Mouse (Mus musculus): Measurements from ENCODE around the gene Psmd9. TPM values are rescaled to one million over a fixed set of nuclear protein-coding genes. Genes with fewer than 3 reads are reported as not detected.

Psmd9 gene
- polyA plus RNA-seq, 1 experiment from 2014 or later = 76.0 TPM

DNA sequence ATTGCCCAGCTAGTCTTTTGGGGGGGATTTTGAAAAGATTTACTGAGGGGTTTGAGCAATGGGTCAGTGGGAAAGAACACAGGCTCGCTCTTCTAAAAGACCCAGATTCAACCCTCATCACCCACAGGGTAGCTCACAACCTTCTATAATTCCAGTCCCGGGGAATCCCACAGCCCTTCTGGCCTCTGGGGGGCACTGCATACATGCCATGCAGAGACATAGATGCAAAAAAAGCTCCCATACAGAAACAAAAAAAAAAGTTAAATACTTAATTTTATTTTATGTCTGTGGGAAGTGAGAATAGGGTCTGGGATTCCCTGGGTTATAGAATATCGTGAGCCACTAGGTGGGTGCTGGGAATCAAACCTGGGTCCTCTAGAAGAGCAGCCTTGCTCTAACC lies 97.7 kb downstream of the Psmd9 start:
- H3K9ac ChIP-seq = no peak overlapping the region
- 74% methylated on average over 3 of the region's 3 CpGs for WGBS (ENCODE audit: insufficient replicate concordance)
- no peak overlapping the region for H3K4me3 ChIP-seq (replicated peaks)
- no peak overlapping the region for H3K27ac ChIP-seq
- DNase-seq = no peak
- H3K27me3 ChIP-seq = 0 out of 2 replicates have a peak, but pooled peaks cover 3% of the 10 kb centered on the region
- no peak overlapping the region for H3K4me2 ChIP-seq
- H3K9me3 ChIP-seq (replicated peaks) = no peaks in the 10 kb centered on the region
- H3K4me1 ChIP-seq (replicated peaks) = no peaks in the 10 kb centered on the region
- no peaks in the 10 kb centered on the region for H3K36me3 ChIP-seq
- ATAC-seq (ENCODE audit: low read depth) = no peak

- Histone ChIP-seq H3K4me3 (replicated peaks) (no peak overlapping the region), H3K27ac (no peak overlapping the region), H3K9ac (no peak overlapping the region), H3K4me1 (replicated peaks) (no peaks in the 10 kb centered on the region), H3K27me3 (0 out of 2 replicates have a peak, but pooled peaks cover 3% of the 10 kb centered on the region), H3K9me3 (replicated peaks) (no peaks in the 10 kb centered on the region), H3K4me2 (no peak overlapping the region), H3K36me3 (no peaks in the 10 kb centered on the region)
- ATAC-seq (ENCODE audit: low read depth) (no peak), DNase-seq (no peak)
- 74% methylated on average over 28 of the region's 28 CpGs for WGBS (ENCODE audit: insufficient replicate concordance)
Observed at GRCm38 (mm10) chr5:123268477-123269474, 99.6 kb downstream of the Psmd9 start.

DNA sequence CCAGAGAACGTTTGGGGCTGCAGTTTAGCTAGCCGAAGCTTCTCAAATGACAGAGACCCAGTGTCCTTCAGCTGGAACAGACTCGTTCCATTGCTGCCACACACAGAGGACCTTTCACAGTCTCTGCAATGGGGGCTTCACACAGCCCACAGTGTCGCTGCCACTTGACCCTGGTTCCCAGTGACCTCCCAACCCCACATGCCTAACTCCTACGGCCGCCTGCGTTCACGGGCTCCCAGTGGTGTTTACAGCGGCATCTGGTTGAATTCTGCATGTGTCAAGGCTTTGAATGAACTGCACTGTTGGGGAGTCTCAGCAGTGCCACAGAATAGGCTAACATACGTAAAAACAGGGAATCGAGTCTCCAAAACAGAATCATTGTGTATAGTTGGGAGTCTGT lies 101.7 kb downstream of the Psmd9 start:
- Histone ChIP-seq H3K9ac (no peak overlapping the region), H3K4me2 (no peak overlapping the region), H3K4me1 (replicated peaks) (no peaks in the 10 kb centered on the region), H3K27ac (no peak overlapping the region), H3K36me3 (no peaks in the 10 kb centered on the region), H3K4me3 (replicated peaks) (no peak overlapping the region), H3K27me3 (no peaks in the 10 kb centered on the region), H3K9me3 (replicated peaks) (no peaks in the 10 kb centered on the region)
- no peak for ATAC-seq (ENCODE audit: low read depth)
- no peak for DNase-seq
- WGBS (ENCODE audit: insufficient replicate concordance) = 79% methylated on average over 11 of the region's 11 CpGs

- Histone ChIP-seq H3K4me3 (replicated peaks) (no peak overlapping the region), H3K9ac (no peak overlapping the region)
- WGBS (ENCODE audit: insufficient replicate concordance) = 66% methylated on average over 5 of the region's 5 CpGs
Observed at GRCm38 (mm10) chr5:123272927-123273326, 103.7 kb downstream of the Psmd9 start.

GRCm38 (mm10) chr5:123276636-123277341 lies 107.6 kb downstream of the Psmd9 start:
- H3K9me3 ChIP-seq (replicated peaks) = no peaks in the 10 kb centered on the region
- no peaks in the 10 kb centered on the region for H3K4me1 ChIP-seq (replicated peaks)
- ATAC-seq (ENCODE audit: low read depth) = no peak
- 65% methylated on average over 9 of the region's 9 CpGs for WGBS (ENCODE audit: insufficient replicate concordance)
- no peak overlapping the region for H3K4me2 ChIP-seq
- H3K4me3 ChIP-seq (replicated peaks) = no peak overlapping the region
- H3K9ac ChIP-seq = no peak overlapping the region
- no peaks in the 10 kb centered on the region for H3K27me3 ChIP-seq
- H3K27ac ChIP-seq = no peak overlapping the region
- H3K36me3 ChIP-seq = no peaks in the 10 kb centered on the region
- no peak for DNase-seq

More at GRCm38 (mm10) chr5:123272927-123273326, 103.7 kb downstream of the Psmd9 start:
- H3K9me3 ChIP-seq (replicated peaks) = no peaks in the 10 kb centered on the region
- DNase-seq (no peak), ATAC-seq (ENCODE audit: low read depth) (no peak)
- H3K4me1 ChIP-seq (replicated peaks) = no peaks in the 10 kb centered on the region
- no peak overlapping the region for H3K27ac ChIP-seq
- H3K4me2 ChIP-seq = no peak overlapping the region
- H3K36me3 ChIP-seq = no peaks in the 10 kb centered on the region
- H3K27me3 ChIP-seq = no peaks in the 10 kb centered on the region

- ATAC-seq (ENCODE audit: low read depth) (no peak), DNase-seq (no peak)
- Histone ChIP-seq H3K4me1 (replicated peaks) (no peaks in the 10 kb centered on the region), H3K27ac (no peak overlapping the region), H3K4me2 (no peak overlapping the region), H3K4me3 (replicated peaks) (no peak overlapping the region), H3K27me3 (no peaks in the 10 kb centered on the region), H3K9me3 (replicated peaks) (no peaks in the 10 kb centered on the region), H3K36me3 (no peaks in the 10 kb centered on the region), H3K9ac (no peak overlapping the region)
- WGBS (ENCODE audit: insufficient replicate concordance) = 61% methylated on average over 7 of the region's 7 CpGs
Observed at GRCm38 (mm10) chr5:123277342-123277701, 108.1 kb downstream of the Psmd9 start.

- WGBS (ENCODE audit: insufficient replicate concordance) = 70% methylated on average over 4 of the region's 4 CpGs
- H3K27ac ChIP-seq = no peak overlapping the region
- ATAC-seq (ENCODE audit: low read depth) (no peak), DNase-seq (no peak)
- H3K4me3 ChIP-seq (replicated peaks) = no peak overlapping the region
- no peaks in the 10 kb centered on the region for H3K36me3 ChIP-seq
- no peaks in the 10 kb centered on the region for H3K9me3 ChIP-seq (replicated peaks)
- no peaks in the 10 kb centered on the region for H3K27me3 ChIP-seq
- H3K9ac ChIP-seq = no peak overlapping the region
- no peaks in the 10 kb centered on the region for H3K4me1 ChIP-seq (replicated peaks)
- H3K4me2 ChIP-seq = no peak overlapping the region
Observed at GRCm38 (mm10) chr5:123277704-123278103, 108.5 kb downstream of the Psmd9 start.

DNA sequence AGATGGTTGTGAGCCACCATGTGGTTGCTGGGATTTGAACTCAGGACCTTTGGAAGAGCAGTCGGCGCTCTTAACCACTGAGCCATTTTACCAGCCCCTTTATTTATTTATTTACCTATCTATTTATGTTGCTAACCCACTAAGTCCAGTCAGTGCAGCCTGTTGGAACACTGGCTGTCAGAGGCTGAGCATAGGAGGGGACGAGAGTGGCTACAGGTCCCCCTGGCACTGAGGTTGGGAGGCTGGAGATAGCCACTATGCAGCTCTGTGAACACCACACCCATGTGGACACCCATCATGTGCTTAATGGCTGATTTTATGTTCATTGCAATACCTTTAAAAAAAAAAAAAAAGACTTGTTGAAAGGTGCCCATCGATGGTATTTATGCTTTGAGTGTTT lies 110.0 kb downstream of the Psmd9 start:
- Histone ChIP-seq H3K4me1 (replicated peaks) (no peaks in the 10 kb centered on the region), H3K27ac (no peak overlapping the region), H3K4me3 (replicated peaks) (no peak overlapping the region), H3K9me3 (replicated peaks) (no peaks in the 10 kb centered on the region), H3K36me3 (no peaks in the 10 kb centered on the region), H3K4me2 (no peak overlapping the region), H3K27me3 (no peaks in the 10 kb centered on the region), H3K9ac (no peak overlapping the region)
- ATAC-seq (ENCODE audit: low read depth) = no peak
- 72% methylated on average over 4 of the region's 4 CpGs for WGBS (ENCODE audit: insufficient replicate concordance)
- DNase-seq = no peak

DNA sequence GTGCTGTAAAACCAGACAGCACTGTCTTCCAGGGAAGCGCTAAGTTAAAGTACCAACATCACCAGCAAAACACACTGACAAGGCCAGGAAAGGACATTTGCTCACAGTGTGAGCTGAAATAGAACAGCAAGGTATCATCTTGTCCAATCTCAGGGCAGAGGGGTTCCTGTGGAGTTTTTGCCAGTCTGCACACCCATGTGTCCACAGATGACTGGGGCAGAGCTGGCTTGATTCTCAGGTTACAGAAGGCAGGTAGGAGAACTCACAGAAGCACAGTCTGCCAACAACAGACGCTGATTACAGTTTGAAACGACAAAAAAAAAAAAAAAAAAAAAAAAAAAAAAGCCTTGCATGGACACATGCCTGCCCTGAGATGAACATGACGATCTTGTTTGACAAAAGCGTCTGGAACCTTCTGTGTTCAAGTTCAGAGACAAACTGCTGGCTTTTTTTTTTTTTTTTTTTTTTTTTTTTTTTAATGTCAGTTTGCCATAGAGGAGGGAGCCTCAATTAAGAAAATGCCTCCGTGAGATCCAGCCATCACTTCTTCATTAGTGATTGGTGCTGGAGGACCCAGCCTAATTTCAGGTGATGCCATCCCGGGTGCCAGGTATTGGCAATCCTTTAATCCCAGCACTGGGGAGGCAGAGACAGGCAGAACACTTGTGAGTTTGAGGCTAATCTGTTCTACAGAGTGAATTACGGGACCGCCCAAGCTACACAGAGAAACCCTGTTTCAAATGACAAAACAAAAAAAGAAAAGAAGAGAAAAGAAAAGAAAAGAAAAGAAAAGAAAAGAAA lies 112.3 kb downstream of the Psmd9 start:
- DNase-seq (no peak), ATAC-seq (ENCODE audit: low read depth) (no peak)
- no peak overlapping the region for H3K4me2 ChIP-seq
- H3K36me3 ChIP-seq = no peaks in the 10 kb centered on the region
- no peak overlapping the region for H3K4me3 ChIP-seq (replicated peaks)
- H3K9me3 ChIP-seq (replicated peaks) = no peaks in the 10 kb centered on the region
- H3K27ac ChIP-seq = no peak overlapping the region
- WGBS (ENCODE audit: insufficient replicate concordance) = 65% methylated on average over 9 of the region's 9 CpGs
- H3K9ac ChIP-seq = no peak overlapping the region
- no peaks in the 10 kb centered on the region for H3K27me3 ChIP-seq
- no peaks in the 10 kb centered on the region for H3K4me1 ChIP-seq (replicated peaks)

DNA sequence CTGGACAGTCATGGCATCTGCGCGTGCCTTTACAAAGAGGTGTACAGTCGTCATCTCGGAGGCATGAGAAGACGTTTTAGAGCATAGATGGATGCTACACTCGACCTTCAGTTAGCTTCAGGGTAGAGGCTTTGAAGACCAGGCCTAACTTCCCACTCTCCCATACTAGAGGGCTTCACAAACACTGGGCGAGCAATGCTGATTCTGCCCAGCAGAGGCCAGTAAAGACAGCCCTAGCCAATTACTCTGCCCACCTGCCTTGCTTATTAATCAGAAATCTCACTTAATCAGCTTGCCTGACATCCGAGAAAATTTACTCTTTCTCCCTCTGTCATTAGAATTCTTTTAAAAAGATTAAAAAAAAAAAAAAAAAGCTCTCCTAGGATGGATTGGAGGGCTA lies 116.0 kb downstream of the Psmd9 start:
- Histone ChIP-seq H3K27ac (no peak overlapping the region), H3K4me1 (replicated peaks) (no peaks in the 10 kb centered on the region), H3K4me3 (replicated peaks) (no peak overlapping the region), H3K9me3 (replicated peaks) (no peaks in the 10 kb centered on the region), H3K27me3 (no peaks in the 10 kb centered on the region), H3K9ac (no peak overlapping the region), H3K4me2 (no peak overlapping the region), H3K36me3 (no peaks in the 10 kb centered on the region)
- no peak for ATAC-seq (ENCODE audit: low read depth)
- 40% methylated on average over 8 of the region's 8 CpGs for WGBS (ENCODE audit: insufficient replicate concordance)
- DNase-seq = no peak

DNA sequence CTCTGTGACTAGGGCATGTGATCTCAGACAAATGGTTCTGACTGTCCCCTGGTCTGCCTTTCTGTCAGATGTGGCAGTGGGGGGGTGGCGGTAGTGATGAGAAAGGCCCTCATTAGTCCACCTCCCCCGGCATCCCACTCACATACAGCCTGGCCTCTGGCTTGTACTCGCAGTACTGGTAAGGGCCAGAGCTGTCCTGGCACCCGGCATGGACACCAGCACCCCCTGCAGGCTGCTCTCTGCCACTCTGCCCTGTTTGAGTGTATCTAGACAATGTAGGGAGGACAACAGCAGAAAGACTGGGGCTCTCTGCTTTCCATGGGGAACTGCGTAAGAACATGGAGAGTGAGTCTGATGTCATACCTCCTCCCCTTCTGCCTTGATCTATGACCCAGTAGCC lies 118.9 kb downstream of the Psmd9 start:
- H3K36me3 ChIP-seq = no peaks in the 10 kb centered on the region
- no peak overlapping the region for H3K4me2 ChIP-seq
- no peak overlapping the region for H3K4me3 ChIP-seq (replicated peaks)
- no peak for ATAC-seq (ENCODE audit: low read depth)
- no peak for DNase-seq
- no peak overlapping the region for H3K27ac ChIP-seq
- H3K4me1 ChIP-seq (replicated peaks) = no peaks in the 10 kb centered on the region
- H3K27me3 ChIP-seq = no peaks in the 10 kb centered on the region
- no peaks in the 10 kb centered on the region for H3K9me3 ChIP-seq (replicated peaks)
- 74% methylated on average over 5 of the region's 5 CpGs for WGBS (ENCODE audit: insufficient replicate concordance)
- no peak overlapping the region for H3K9ac ChIP-seq

Data from liver, embryonic 13.5 days (tissue).